Mouse (Mus musculus) testis, adult 2 months (tissue): ENCODE measurements around the gene Fcer1g.

ENCODE experiments used
- CTCF ChIP-seq: fragments of 200-500 bp; IDR thresholded peaks from 2 replicates; pipeline ENCODE4 v1.5.1; 2012; ENCODE audit warnings: low read depth, mild to moderate bottlenecking, inconsistent platforms, low read length, moderate library complexity; ENCODE audit not compliant: control insufficient read depth, insufficient read depth, insufficient replicate concordance
- POLR2A ChIP-seq: fragments of 200-500 bp; IDR thresholded peaks from 2 replicates; pipeline ENCODE4 v1.6.1; 2012; ENCODE audit warnings: low read depth, mild to moderate bottlenecking, inconsistent platforms, low read length, moderate library complexity; ENCODE audit not compliant: control insufficient read depth

DNA sequence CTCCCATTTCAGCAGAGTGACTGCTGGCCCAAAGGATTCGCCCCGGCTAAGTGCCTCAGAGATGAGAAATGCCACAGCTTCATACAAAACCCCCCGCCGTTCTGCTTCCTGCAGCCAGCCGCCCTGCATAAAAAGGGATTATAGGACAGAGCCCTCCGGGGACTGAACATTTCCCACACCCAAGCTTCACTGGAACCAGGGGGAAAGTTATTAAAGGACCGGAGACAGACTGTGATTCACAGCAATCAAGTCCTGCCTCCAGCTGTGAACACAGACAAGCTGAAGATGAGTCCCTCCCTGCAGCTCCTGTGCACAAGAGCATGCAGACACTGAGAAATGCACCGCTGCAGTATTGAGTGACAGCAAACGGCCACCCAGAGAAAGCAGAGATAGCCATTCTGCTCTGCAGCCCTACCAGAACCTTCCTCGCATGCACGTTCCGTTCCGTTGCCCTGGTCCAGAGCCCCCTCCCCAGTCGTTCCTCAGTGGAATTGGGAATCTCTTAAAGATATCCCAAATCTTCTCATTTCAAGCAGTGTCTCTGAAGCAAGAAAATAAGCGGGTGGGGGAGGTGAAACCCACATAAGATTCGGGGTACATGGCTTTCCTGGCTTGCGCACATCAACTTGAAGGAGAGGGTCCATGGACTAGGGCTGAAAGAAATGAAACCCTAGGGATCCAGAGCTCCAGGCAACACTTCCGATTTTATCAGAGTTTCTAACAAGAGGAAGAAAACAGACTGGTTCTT, 40.9 kb downstream of the Fcer1g start:
- TF ChIP-seq POLR2A, result no peak
- TF ChIP-seq CTCF, result no peak
